Mouse (Mus musculus): Measurements from ENCODE around the gene Slc9b2. TPM values are rescaled to one million over a fixed set of nuclear protein-coding genes. Genes with fewer than 3 reads are reported as not detected.

Gene Slc9b2
- polyA plus RNA-seq, 1 experiment from 2014 or later = 2.4 TPM

GRCm38 (mm10) chr3:135314811-135315210 is 7.3 kb downstream of the Slc9b2 start:
- Histone ChIP-seq H3K9ac (replicated peaks) (no peak overlapping the region), H3K4me2 (no peak overlapping the region), H3K4me3 (replicated peaks) (no peak overlapping the region), H3K4me1 (no peaks in the 10 kb centered on the region), H3K36me3 (no peaks in the 10 kb centered on the region), H3K27me3 (replicated peaks) (no peaks in the 10 kb centered on the region), H3K9me3 (replicated peaks) (no peaks in the 10 kb centered on the region), H3K27ac (replicated peaks) (no peak overlapping the region)
- 68% methylated on average over 2 of the region's 2 CpGs for WGBS
- ATAC-seq (ENCODE audit: low FRiP score) = no peak

GRCm38 (mm10) chr3:135315720-135316425 is 8.4 kb downstream of the Slc9b2 start:
- Histone ChIP-seq H3K27ac (replicated peaks) (no peak overlapping the region), H3K4me2 (no peak overlapping the region), H3K36me3 (no peaks in the 10 kb centered on the region), H3K9me3 (replicated peaks) (no peaks in the 10 kb centered on the region), H3K4me1 (no peaks in the 10 kb centered on the region), H3K27me3 (replicated peaks) (no peaks in the 10 kb centered on the region), H3K4me3 (replicated peaks) (no peak overlapping the region), H3K9ac (replicated peaks) (no peak overlapping the region)
- no peak for ATAC-seq (ENCODE audit: low FRiP score)
- 90% methylated on average over 9 of the region's 9 CpGs for WGBS

GRCm38 (mm10) chr3:135318331-135318730 is 10.8 kb downstream of the Slc9b2 start:
- no peak overlapping the region for H3K27ac ChIP-seq (replicated peaks)
- no peak overlapping the region for H3K4me2 ChIP-seq
- no peaks in the 10 kb centered on the region for H3K36me3 ChIP-seq
- no peaks in the 10 kb centered on the region for H3K27me3 ChIP-seq (replicated peaks)
- no peaks in the 10 kb centered on the region for H3K4me1 ChIP-seq
- no peak for ATAC-seq (ENCODE audit: low FRiP score)
- H3K4me3 ChIP-seq (replicated peaks) = no peak overlapping the region
- H3K9me3 ChIP-seq (replicated peaks) = no peaks in the 10 kb centered on the region
- no peak overlapping the region for H3K9ac ChIP-seq (replicated peaks)
- 88% methylated on average over 11 of the region's 11 CpGs for WGBS

GRCm38 (mm10) chr3:135324354-135324753 is 16.9 kb downstream of the Slc9b2 start:
- WGBS = 23% methylated on average over 6 of the region's 6 CpGs
- no peaks in the 10 kb centered on the region for H3K4me1 ChIP-seq
- no peak overlapping the region for H3K9ac ChIP-seq (replicated peaks)
- no peak overlapping the region for H3K4me3 ChIP-seq (replicated peaks)
- H3K9me3 ChIP-seq (replicated peaks) = no peaks in the 10 kb centered on the region
- H3K27ac ChIP-seq (replicated peaks) = no peak overlapping the region
- no peaks in the 10 kb centered on the region for H3K27me3 ChIP-seq (replicated peaks)
- no peak for ATAC-seq (ENCODE audit: low FRiP score)
- H3K4me2 ChIP-seq = no peak overlapping the region
- no peaks in the 10 kb centered on the region for H3K36me3 ChIP-seq

- Histone ChIP-seq H3K4me3 (replicated peaks) (no peak overlapping the region), H3K4me2 (no peak overlapping the region), H3K27me3 (replicated peaks) (no peaks in the 10 kb centered on the region), H3K9ac (replicated peaks) (no peak overlapping the region), H3K9me3 (replicated peaks) (no peaks in the 10 kb centered on the region), H3K4me1 (no peaks in the 10 kb centered on the region), H3K36me3 (no peaks in the 10 kb centered on the region), H3K27ac (replicated peaks) (no peak overlapping the region)
- ATAC-seq (ENCODE audit: low FRiP score) = no peak
- 71% methylated on average over 6 of the region's 6 CpGs for WGBS
Observed at GRCm38 (mm10) chr3:135327176-135327575, 19.7 kb downstream of the Slc9b2 start.

- Histone ChIP-seq H3K4me1 (no peaks in the 10 kb centered on the region), H3K9ac (replicated peaks) (no peak overlapping the region), H3K9me3 (replicated peaks) (no peaks in the 10 kb centered on the region), H3K36me3 (no peaks in the 10 kb centered on the region), H3K27me3 (replicated peaks) (no peaks in the 10 kb centered on the region), H3K4me2 (no peak overlapping the region), H3K4me3 (replicated peaks) (no peak overlapping the region), H3K27ac (replicated peaks) (no peak overlapping the region)
- WGBS = 63% methylated on average over 2 of the region's 2 CpGs
- ATAC-seq (ENCODE audit: low FRiP score) = no peak
Observed at GRCm38 (mm10) chr3:135327601-135328000, 20.1 kb downstream of the Slc9b2 start.

- H3K27me3 ChIP-seq (replicated peaks) = no peaks in the 10 kb centered on the region
- H3K9ac ChIP-seq (replicated peaks) = no peak overlapping the region
- no peaks in the 10 kb centered on the region for H3K36me3 ChIP-seq
- H3K27ac ChIP-seq (replicated peaks) = no peak overlapping the region
- no peak overlapping the region for H3K4me3 ChIP-seq (replicated peaks)
- H3K9me3 ChIP-seq (replicated peaks) = no peaks in the 10 kb centered on the region
- no peak overlapping the region for H3K4me2 ChIP-seq
- H3K4me1 ChIP-seq = no peaks in the 10 kb centered on the region
- 45% methylated on average over 3 of the region's 3 CpGs for WGBS
- no peak for ATAC-seq (ENCODE audit: low FRiP score)
Observed at GRCm38 (mm10) chr3:135328560-135328959, 21.1 kb downstream of the Slc9b2 start.

- Histone ChIP-seq H3K4me1 (no peaks in the 10 kb centered on the region), H3K9me3 (replicated peaks) (no peaks in the 10 kb centered on the region), H3K4me3 (replicated peaks) (no peak overlapping the region), H3K27ac (replicated peaks) (no peak overlapping the region), H3K9ac (replicated peaks) (no peak overlapping the region), H3K4me2 (no peak overlapping the region), H3K27me3 (replicated peaks) (no peaks in the 10 kb centered on the region), H3K36me3 (no peaks in the 10 kb centered on the region)
- ATAC-seq (ENCODE audit: low FRiP score) = no peak
Observed at GRCm38 (mm10) chr3:135332691-135333090, 25.2 kb downstream of the Slc9b2 start.

GRCm38 (mm10) chr3:135333763-135334162 is 26.3 kb downstream of the Slc9b2 start:
- H3K4me1 ChIP-seq = no peaks in the 10 kb centered on the region
- H3K27ac ChIP-seq (replicated peaks) = no peak overlapping the region
- no peak overlapping the region for H3K4me2 ChIP-seq
- no peaks in the 10 kb centered on the region for H3K9me3 ChIP-seq (replicated peaks)
- no peak overlapping the region for H3K4me3 ChIP-seq (replicated peaks)
- 53% methylated on average over 4 of the region's 4 CpGs for WGBS
- no peak for ATAC-seq (ENCODE audit: low FRiP score)
- no peak overlapping the region for H3K9ac ChIP-seq (replicated peaks)
- H3K27me3 ChIP-seq (replicated peaks) = no peaks in the 10 kb centered on the region
- H3K36me3 ChIP-seq = no peaks in the 10 kb centered on the region

- Histone ChIP-seq H3K4me3 (replicated peaks) (no peak within 1 kb of the TSS), H3K4me1 (no peaks in the 10 kb centered on the region), H3K27ac (replicated peaks) (no peak within 1 kb of the TSS), H3K27me3 (replicated peaks) (no peaks in the 10 kb centered on the region), H3K36me3 (no peaks in the 10 kb centered on the region), H3K9ac (replicated peaks) (no peak within 1 kb of the TSS), H3K9me3 (replicated peaks) (no peaks in the 10 kb centered on the region), H3K4me2 (no peak within 1 kb of the TSS)
- 80% methylated on average over 14 of the region's 14 CpGs for WGBS
- ATAC-seq (ENCODE audit: low FRiP score) = no peak
Observed at GRCm38 (mm10) chr3:135347739-135348264, 40.3 kb downstream of the Slc9b2 start, which contains the start of gene Slc9b1. Slc9b1 (plus strand) TSS chr3:135348029.

DNA sequence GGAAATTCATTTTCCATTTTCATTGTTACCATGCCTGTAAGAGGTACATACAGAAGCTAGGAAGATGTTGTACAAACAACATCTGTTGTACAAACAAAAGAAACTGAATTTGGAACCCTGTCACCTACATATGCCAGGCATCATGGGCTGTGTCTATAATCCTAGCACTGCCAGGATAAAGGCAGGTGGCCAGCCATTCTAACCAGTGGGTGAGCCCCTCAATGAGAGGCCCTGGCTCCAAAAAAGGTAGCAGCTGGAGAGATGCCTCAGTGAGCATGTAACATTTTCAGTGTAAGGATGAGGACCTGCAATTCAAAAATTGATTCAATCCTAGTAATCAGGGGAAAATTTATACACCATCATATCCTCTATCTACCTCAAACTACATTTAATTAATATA is 41.5 kb downstream of the Slc9b2 start:
- no peak for ATAC-seq (ENCODE audit: low FRiP score)
- no peaks in the 10 kb centered on the region for H3K27me3 ChIP-seq (replicated peaks)
- H3K9ac ChIP-seq (replicated peaks) = no peak overlapping the region
- H3K4me2 ChIP-seq = no peak overlapping the region
- H3K27ac ChIP-seq (replicated peaks) = no peak overlapping the region
- no peak overlapping the region for H3K4me3 ChIP-seq (replicated peaks)
- H3K36me3 ChIP-seq = no peaks in the 10 kb centered on the region
- no peaks in the 10 kb centered on the region for H3K9me3 ChIP-seq (replicated peaks)
- H3K4me1 ChIP-seq = no peaks in the 10 kb centered on the region

DNA sequence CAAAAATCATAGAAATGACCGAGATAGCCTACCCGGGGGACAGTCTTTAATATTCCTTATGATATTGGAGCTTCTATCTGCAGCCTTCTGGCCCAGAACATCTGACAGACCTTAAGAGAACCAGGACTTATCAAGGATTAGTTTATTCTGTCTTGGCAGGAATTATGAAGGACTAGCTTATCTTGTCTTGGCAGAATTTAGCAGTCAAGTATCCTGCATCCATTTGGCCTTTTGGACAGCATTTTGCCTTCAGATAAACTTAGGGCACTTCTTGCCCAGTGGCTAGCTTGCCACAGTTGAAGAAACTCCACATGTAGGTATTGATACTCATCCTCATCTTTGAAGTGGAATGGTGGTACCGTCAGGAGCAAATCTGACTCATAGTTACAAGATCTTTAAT is 44.4 kb downstream of the Slc9b2 start:
- H3K4me2 ChIP-seq = no peak overlapping the region
- no peaks in the 10 kb centered on the region for H3K27me3 ChIP-seq (replicated peaks)
- no peak for ATAC-seq (ENCODE audit: low FRiP score)
- no peak overlapping the region for H3K9ac ChIP-seq (replicated peaks)
- no peak overlapping the region for H3K27ac ChIP-seq (replicated peaks)
- no peaks in the 10 kb centered on the region for H3K36me3 ChIP-seq
- no peaks in the 10 kb centered on the region for H3K4me1 ChIP-seq
- 96% methylated on average over 3 of the region's 3 CpGs for WGBS
- no peaks in the 10 kb centered on the region for H3K9me3 ChIP-seq (replicated peaks)
- H3K4me3 ChIP-seq (replicated peaks) = no peak overlapping the region

Measured in neural tube, embryonic 15.5 days (tissue).